In genomic region chr3:100464596-100464995, GRCm38 (mm10) we compare ENCODE assay signal across 25 mouse cellular contexts. TPM values are rescaled to one million over a fixed set of nuclear protein-coding genes. Genes with fewer than 3 reads are reported as not detected.
DNase-seq lines count a peak whose midpoint lies in the region; ATAC-seq lines count a peak whose summit lies in the region.
"Had no signal": no experiment of that assay in that cellular context is flagged by ENCODE, and none has a peak within 500 bp of the region (broad histone marks: within the 10 kb centered on the region; RNA-seq: fewer than 3 reads in every experiment).

No protein-coding gene starts in this region.

- H3K27me3 ChIP-seq in kidney, embryonic 15.5 days: no peaks in the 10 kb centered on the region
- H3K27me3 ChIP-seq: CH12.LX; embryonic facial prominence, embryonic 12.5 days; embryonic facial prominence, embryonic 15.5 days; hindbrain, embryonic 12.5 days; Patski had no signal

- peaks cover 24% of the 10 kb centered on the region for H3K4me1 ChIP-seq in kidney, embryonic 15.5 days

- 89% methylated on average over 5 of the region's 5 CpGs for WGBS in kidney, embryonic 15.5 days

- no peak overlapping the region for H3K27ac ChIP-seq in kidney, embryonic 15.5 days
- H3K27ac ChIP-seq: embryonic facial prominence, embryonic 12.5 days; embryonic facial prominence, embryonic 15.5 days; gastrocnemius, adult 2 months; hindbrain, embryonic 12.5 days had no signal

- H3K36me3 ChIP-seq in kidney, embryonic 15.5 days: no peaks in the 10 kb centered on the region
- H3K36me3 ChIP-seq: embryonic facial prominence, embryonic 12.5 days; embryonic facial prominence, embryonic 15.5 days; hindbrain, embryonic 12.5 days had no signal

- no peak overlapping the region for H3K9ac ChIP-seq in kidney, embryonic 15.5 days
- H3K9ac ChIP-seq: embryonic facial prominence, embryonic 12.5 days; embryonic facial prominence, embryonic 15.5 days; forebrain, postnatal 0 days; hindbrain, embryonic 12.5 days had no signal

- no peaks in the 10 kb centered on the region for H3K9me3 ChIP-seq in kidney, embryonic 15.5 days (replicated peaks)
- H3K9me3 ChIP-seq: embryonic facial prominence, embryonic 12.5 days; embryonic facial prominence, embryonic 15.5 days; G1E; hindbrain, embryonic 12.5 days had no signal

- peak; percentile 44 for DNase-seq in kidney, adult 18-20 months
- DNase-seq in kidney, postnatal 4 days: no peak
- DNase-seq in kidney, adult 9 months: peak; percentile 57
- peak; percentile 11 for DNase-seq in kidney, postnatal 10 days
- DNase-seq in kidney, postnatal 36 days: peak; percentile 46 to 77
- no peak for DNase-seq in adrenal gland, adult 18-20 months (ENCODE audit: low spot score in 2 of 2)
- DNase-seq: adrenal gland, adult 2 months; adrenal gland, postnatal 14 days; B cell, adult 2 months; cerebellum, adult 11 months; cerebellum, adult 2 months; cerebellum, adult 9-11 months; cerebellum, postnatal 25 days; forebrain, postnatal 0 days; gastrocnemius, adult 2 months; gastrocnemius, postnatal 14 days; heart, adult 11 months had no signal

- no peak for ATAC-seq in kidney, embryonic 15.5 days (replicated peaks; ENCODE audit: low FRiP score)
- ATAC-seq: forebrain, embryonic 14.5 days; forebrain, postnatal 0 days; Patski had no signal

- no peak overlapping the region for H3K4me3 ChIP-seq in kidney, embryonic 15.5 days (replicated peaks)
- H3K4me3 ChIP-seq: embryonic facial prominence, embryonic 12.5 days; embryonic facial prominence, embryonic 15.5 days; gastrocnemius, adult 2 months; hindbrain, embryonic 12.5 days had no signal

- no peak overlapping the region for H3K4me2 ChIP-seq in kidney, embryonic 15.5 days
- H3K4me2 ChIP-seq: embryonic facial prominence, embryonic 12.5 days; embryonic facial prominence, embryonic 15.5 days; hindbrain, embryonic 12.5 days had no signal

RNA-seq across cellular contexts. Expression of gene Tent5c, which starts 24.5 kb away (rescaled TPM):
- polyA plus RNA-seq in kidney, embryonic 15.5 days (2015; fragmentation: Nextera tagmentation; extraction: Ambion mirVana): 7.3 and 9.4 TPM in 2 replicates
- 10 to 100 TPM in 1 of 2 experiments, 1 to 10 TPM in 1; 7.1 to 19.1 TPM for total RNA-seq in adrenal gland, adult 18-20 months (2021)

Comparison
In these comparisons a context has a peak if more than half of its experiments do, and no peak if none do; other contexts are left out.
1. DNase-seq: peak in kidney, adult 18-20 months (single experiment), kidney, adult 9 months (single experiment), kidney, postnatal 10 days (single experiment) and kidney, postnatal 36 days (2 of 2); none in kidney, postnatal 4 days (0 of 2) and adrenal gland, adult 18-20 months (0 of 2).